Mouse (Mus musculus) kidney, embryonic 15.5 days (tissue): ENCODE data around the gene Mcrip2. TPM values are rescaled to one million over a fixed set of nuclear protein-coding genes. Genes with fewer than 3 reads are reported as not detected.

Experiments used
- ATAC-seq: fragments of 200-750 bp; cut with Nextera tagmentation; replicated peaks from 2 replicates; pipeline ENCODE4 v1.8.0; 2017; ENCODE audit warnings: moderate TSS enrichment; ENCODE audit not compliant: low FRiP score
- H3K27ac ChIP-seq: fragments of 300-500 bp; sonication (generic); 2 replicates; pipeline ENCODE4 v1.5.1; 2015; ENCODE audit warnings: mild to moderate bottlenecking, inconsistent platforms
- H3K27me3 ChIP-seq: fragments of 300-500 bp; sonication (generic); 2 replicates; pipeline ENCODE4 v1.6.1; 2015; ENCODE audit warnings: inconsistent platforms
- H3K36me3 ChIP-seq: fragments of 300-500 bp; sonication (generic); 2 replicates; pipeline ENCODE4 v1.6.1; 2015; ENCODE audit warnings: inconsistent platforms
- H3K4me1 ChIP-seq: fragments of 300-500 bp; sonication (generic); 2 replicates; pipeline ENCODE4 v1.6.1; 2015; ENCODE audit warnings: inconsistent platforms
- H3K4me2 ChIP-seq: fragments of 300-500 bp; sonication (generic); 2 replicates; pipeline ENCODE4 v1.6.1; 2015; ENCODE audit warnings: moderate library complexity, mild to moderate bottlenecking, inconsistent platforms
- H3K4me3 ChIP-seq: fragments of 300-500 bp; sonication (generic); replicated peaks from 2 replicates; pipeline ENCODE4 v1.5.1; 2015; ENCODE audit warnings: mild to moderate bottlenecking, inconsistent platforms
- H3K9ac ChIP-seq: fragments of 300-500 bp; sonication (generic); 2 replicates; pipeline ENCODE4 v1.6.1; 2015; ENCODE audit warnings: mild to moderate bottlenecking, inconsistent platforms
- H3K9me3 ChIP-seq: fragments of 300-500 bp; sonication (generic); replicated peaks from 2 replicates; pipeline ENCODE4 v1.6.1; 2016; ENCODE audit warnings: inconsistent platforms
- WGBS: fragments of 180-500 bp; shearing (Covaris S2); methylation state at CpG from one replicate; pipeline ENCODE4 v1.1.7; 2015; ENCODE audit warnings: mixed read lengths; 5-methylcytosine and 5-hydroxymethylcytosine counted together
- polyA plus RNA-seq: library from polyadenylated mRNA; unstranded; fragments of >200 nt; fragmentation: Nextera tagmentation; extraction: Ambion mirVana; gene quantifications from 2 replicates; pipeline ENCODE4 v1.2.1, GENCODE M21; 2015

The Mcrip2 gene
- polyA plus RNA-seq, 1 experiment from 2014 or later: 55.1 TPM

DNA sequence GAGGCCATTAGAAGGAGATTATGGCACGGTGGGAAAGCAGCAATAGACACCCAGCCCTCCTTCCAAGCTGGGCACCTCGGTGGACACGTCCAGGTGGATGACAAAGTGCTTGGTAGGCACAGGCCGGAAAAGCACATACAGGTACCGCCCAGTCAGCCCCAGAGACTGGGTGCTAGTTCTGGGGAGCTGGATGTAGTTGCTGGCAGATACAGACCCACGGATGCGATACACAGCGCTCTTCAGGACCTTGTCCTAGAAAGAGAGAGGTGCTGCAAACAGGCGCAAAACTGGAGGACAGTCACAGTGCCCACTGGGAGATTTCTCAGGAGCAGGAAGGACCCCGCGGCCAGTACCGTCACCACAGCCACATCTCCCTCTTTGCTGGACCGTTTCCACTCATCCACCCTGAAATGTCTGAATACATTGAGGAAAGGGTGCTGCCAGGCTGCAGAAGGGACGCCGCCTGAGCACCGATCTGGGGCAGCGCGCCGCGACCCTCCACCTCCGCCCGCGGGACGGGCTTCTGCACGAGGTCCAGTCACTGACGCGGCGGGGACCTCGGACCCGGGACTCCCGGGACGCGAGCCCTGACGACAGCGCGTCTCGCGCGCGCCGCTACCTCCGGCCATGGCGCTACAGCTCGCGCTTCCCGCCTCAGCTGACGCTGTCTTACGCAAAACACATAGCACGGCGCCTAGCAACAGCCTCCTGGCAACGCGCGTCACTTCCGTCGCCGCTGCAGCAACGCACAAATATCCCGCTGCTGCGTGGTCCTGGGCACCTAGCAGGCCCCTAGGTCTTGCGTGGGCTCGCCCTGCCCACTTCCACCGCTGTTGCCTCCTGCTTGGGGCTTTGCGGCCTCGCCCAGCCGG lies 7.5 kb downstream of the Mcrip2 start, which contains the start of gene Wdr90:
Gene Wdr90, minus strand, starts transcription at position 670 of the 872 bp plus-strand sequence.
- 3% methylated on average over 65 of the region's 65 CpGs for WGBS
- H3K4me1 ChIP-seq: peaks cover 19% of the 10 kb centered on the region
- no peaks in the 10 kb centered on the region for H3K9me3 ChIP-seq
- H3K4me3 ChIP-seq: peak within 1 kb of the TSS; percentile 57
- ATAC-seq: peak; percentile 92
- peak within 1 kb of the TSS; percentile 68 for H3K9ac ChIP-seq
- H3K4me2 ChIP-seq: peak within 1 kb of the TSS; percentile 76
- H3K27me3 ChIP-seq: no peaks in the 10 kb centered on the region
- H3K27ac ChIP-seq: peak within 1 kb of the TSS; percentile 85
- peaks cover 16% of the 10 kb centered on the region for H3K36me3 ChIP-seq

DNA sequence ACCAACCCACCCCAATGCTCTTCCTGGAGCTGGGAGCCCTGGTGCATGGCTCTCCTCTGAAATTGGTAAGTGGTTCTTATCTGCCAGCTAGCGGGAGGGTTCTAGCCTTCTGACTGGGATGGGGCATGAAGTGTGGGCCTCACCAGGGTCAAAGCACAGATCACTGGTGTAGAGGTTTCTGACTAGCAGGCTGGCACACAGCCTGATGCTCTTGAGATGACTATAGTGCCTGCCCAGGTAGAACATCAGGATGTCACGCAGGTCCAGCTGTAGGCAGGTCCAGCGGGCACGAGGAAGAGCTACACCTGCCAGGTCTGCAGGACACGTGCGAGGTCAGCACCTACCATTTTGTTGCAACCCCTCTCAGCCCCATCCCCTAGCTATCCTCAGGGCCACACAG lies 8.3 kb downstream of the Mcrip2 start:
- Histone ChIP-seq H3K36me3 (peaks cover 22% of the 10 kb centered on the region), H3K27me3 (no peaks in the 10 kb centered on the region), H3K27ac (no peak overlapping the region), H3K4me2 (peak overlapping the region; percentile 76), H3K9ac (peak overlapping the region; percentile 68), H3K4me1 (peaks cover 18% of the 10 kb centered on the region), H3K9me3 (no peaks in the 10 kb centered on the region), H3K4me3 (peak overlapping the region; percentile 57)
- ATAC-seq: no peak
- WGBS: 88% methylated on average over 6 of the region's 6 CpGs

DNA sequence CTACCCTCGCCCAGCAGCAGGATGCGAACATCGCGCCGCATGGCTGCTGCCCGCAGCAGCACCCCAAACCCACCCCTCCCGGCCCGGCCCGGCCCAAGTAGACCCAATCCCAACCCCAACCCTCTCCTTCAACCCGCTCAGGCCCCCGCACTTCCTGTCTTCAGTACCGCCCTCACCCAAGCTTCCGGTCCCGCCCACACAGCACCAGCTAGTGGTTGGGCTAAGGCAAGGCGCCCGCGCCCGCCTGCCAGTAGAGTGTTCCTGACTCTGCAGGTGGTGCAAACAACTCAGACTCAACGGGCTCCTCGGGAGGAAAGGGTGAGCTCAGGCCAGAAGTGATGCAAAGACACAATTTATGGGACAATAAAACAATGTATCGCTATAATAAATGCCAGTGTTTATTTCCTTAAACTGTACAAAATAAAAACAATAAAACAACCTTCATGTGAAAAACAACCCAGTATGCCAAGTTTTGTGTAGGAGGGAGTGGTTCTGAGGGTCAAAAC lies 24.1 kb downstream of the Mcrip2 start, which contains the start of gene Rhot2:
Gene Rhot2, minus strand, starts transcription at position 456 of the 506 bp plus-strand sequence.
- Histone ChIP-seq H3K9ac (peak within 1 kb of the TSS; percentile 76), H3K27ac (peak within 1 kb of the TSS; percentile 88), H3K36me3 (peaks cover 78% of the 10 kb centered on the region), H3K9me3 (no peaks in the 10 kb centered on the region), H3K4me2 (peak within 1 kb of the TSS; percentile 78), H3K27me3 (no peaks in the 10 kb centered on the region), H3K4me3 (peak within 1 kb of the TSS; percentile 77), H3K4me1 (peaks cover 23% of the 10 kb centered on the region)
- peak; percentile 94 for ATAC-seq
- 1% methylated on average over 21 of the region's 21 CpGs for WGBS

DNA sequence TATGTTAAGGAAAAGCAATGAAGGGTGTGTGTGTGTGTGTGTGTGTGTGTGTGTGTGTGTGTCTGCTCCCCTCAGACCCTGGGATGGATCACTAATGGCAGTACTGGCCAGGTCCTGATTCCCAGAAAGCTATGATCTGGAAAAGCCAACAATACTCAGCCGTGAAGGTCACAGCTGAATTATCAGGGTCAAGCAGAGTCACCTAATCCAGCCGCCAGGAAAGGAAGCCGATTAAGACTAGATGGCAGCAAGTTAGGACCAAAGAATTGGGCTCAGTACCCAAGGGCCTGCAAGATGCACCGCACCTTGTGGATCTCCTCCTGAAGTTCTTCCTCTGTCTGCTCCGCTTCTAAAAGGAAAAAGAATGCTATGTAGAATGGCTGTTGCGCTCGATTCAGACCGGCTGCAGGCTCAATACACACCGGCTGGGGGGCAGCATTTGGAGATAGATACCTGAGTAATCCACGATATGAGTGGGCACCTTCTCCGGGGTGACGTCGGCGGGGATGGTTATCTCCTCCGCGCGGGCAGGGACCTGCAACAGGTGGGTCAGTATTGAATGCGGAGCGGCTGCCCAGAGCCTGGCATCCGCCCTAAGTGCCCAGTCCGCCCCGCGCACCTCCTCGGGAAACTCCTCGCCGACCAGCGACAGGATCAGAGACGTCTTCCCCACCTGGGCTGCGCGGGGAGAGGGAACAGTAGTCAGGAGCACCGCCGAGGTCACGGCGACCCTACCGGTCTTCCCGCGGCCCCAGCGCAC lies 24.7 kb downstream of the Mcrip2 start:
- peaks cover 24% of the 10 kb centered on the region for H3K4me1 ChIP-seq
- ATAC-seq: no peak
- peak overlapping the region; percentile 76 for H3K9ac ChIP-seq
- peaks cover 78% of the 10 kb centered on the region for H3K36me3 ChIP-seq
- peak overlapping the region; percentile 77 for H3K4me3 ChIP-seq
- H3K27ac ChIP-seq: peak overlapping the region; percentile 88
- H3K27me3 ChIP-seq: no peaks in the 10 kb centered on the region
- H3K4me2 ChIP-seq: peak overlapping the region; percentile 78
- H3K9me3 ChIP-seq: no peaks in the 10 kb centered on the region
- 2% methylated on average over 36 of the region's 38 CpGs for whole genome bisulfite sequencing

DNA sequence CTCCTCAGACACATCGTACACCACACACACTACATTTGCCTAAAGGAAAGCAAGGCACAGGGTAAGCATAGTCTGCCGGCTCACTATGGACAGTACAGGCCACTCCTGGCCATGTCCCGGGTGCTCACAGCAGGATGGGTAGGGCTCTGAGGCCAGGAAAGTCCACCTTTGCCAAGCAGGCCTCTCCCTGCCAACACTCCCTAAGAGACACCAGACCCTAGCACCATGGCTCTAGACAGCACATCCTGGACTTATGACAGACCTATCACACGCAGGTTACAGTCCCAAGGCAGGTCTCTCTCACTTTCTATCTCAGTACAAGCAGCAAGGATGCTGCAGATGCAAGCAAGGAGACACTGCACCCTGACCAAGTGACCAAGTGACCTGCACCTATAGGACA lies 25.4 kb downstream of the Mcrip2 start:
- no peak for ATAC-seq
- Histone ChIP-seq H3K9ac (peak overlapping the region; percentile 76; the same call in 1 of the 2 replicates), H3K4me2 (peak overlapping the region; percentile 78), H3K9me3 (no peaks in the 10 kb centered on the region), H3K27me3 (no peaks in the 10 kb centered on the region), H3K36me3 (peaks cover 76% of the 10 kb centered on the region), H3K27ac (no peak overlapping the region), H3K4me1 (peaks cover 28% of the 10 kb centered on the region), H3K4me3 (peak overlapping the region; percentile 77)
- WGBS: 90% methylated on average over 4 of the region's 4 CpGs

DNA sequence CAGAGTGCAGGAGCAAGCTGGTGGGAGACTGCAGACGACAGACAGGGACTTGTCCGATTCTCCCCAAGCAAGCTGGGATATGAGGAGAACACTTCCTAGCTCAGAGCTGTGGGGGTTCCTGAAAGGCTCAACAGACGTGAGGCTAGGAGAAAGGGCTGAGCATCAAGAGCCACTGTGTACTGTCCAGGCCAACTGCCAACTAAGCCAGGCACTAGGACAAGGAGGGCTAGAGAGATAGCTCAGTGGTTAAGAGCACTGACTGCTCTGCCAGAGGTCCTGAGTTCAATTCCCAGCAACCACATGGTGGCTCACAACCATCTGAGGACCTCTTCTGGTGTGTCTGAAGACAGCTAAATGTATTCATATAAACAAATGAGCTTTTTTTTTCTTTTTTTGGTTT lies 26.1 kb downstream of the Mcrip2 start:
- Histone ChIP-seq H3K27ac (no peak overlapping the region), H3K27me3 (no peaks in the 10 kb centered on the region), H3K9me3 (no peaks in the 10 kb centered on the region), H3K36me3 (peaks cover 78% of the 10 kb centered on the region), H3K9ac (no peak overlapping the region), H3K4me3 (no peak overlapping the region), H3K4me2 (no peak overlapping the region), H3K4me1 (peaks cover 34% of the 10 kb centered on the region)
- no peak for ATAC-seq
- 84% methylated on average over 3 of the region's 3 CpGs for WGBS

DNA sequence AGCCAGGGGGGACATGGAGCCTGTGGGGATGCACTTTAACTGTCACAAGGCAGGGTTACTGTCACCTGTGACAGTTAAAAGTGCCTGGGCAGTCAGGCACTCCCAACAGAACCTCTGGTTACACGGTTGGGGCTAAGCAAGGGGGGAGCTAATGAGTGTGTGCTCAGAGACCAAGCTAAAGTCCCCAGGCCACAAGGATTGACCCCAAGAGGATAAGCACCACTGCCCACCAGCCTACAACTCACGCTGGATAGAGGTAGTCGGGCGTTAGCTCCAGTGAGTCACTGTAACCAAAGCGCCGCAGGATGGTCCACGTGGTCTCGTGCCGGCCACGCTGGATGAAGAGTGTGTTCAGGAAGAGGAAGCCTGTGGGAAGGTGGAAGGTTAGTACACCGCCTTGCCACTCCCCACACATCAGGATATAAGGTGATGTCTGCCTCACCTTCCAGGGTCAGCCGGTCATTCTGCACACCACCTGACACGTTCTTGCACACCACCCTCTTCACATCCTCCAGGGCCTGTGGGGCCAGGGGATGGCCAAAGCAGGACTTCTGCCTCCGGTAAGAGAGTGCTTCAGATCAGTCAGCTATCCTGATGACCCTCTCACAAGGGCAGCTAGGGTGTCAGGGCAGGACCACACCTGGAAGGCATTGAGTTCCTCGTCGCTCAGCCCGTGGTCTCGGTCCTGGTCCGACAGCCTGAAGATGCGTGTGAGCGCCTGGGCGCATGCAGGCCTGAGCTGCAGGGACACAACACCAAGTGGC lies 27.3 kb downstream of the Mcrip2 start, which contains the start of gene Gm20683:
Gene Gm20683, minus strand, starts transcription at position 647 of the 764 bp plus-strand sequence.
- Histone ChIP-seq H3K9me3 (no peaks in the 10 kb centered on the region), H3K9ac (no peak within 1 kb of the TSS), H3K36me3 (peaks cover 67% of the 10 kb centered on the region), H3K4me1 (peaks cover 46% of the 10 kb centered on the region), H3K4me2 (no peak within 1 kb of the TSS), H3K4me3 (no peak within 1 kb of the TSS), H3K27me3 (no peaks in the 10 kb centered on the region), H3K27ac (no peak within 1 kb of the TSS)
- ATAC-seq: no peak
- WGBS: 95% methylated on average over 22 of the region's 22 CpGs

DNA sequence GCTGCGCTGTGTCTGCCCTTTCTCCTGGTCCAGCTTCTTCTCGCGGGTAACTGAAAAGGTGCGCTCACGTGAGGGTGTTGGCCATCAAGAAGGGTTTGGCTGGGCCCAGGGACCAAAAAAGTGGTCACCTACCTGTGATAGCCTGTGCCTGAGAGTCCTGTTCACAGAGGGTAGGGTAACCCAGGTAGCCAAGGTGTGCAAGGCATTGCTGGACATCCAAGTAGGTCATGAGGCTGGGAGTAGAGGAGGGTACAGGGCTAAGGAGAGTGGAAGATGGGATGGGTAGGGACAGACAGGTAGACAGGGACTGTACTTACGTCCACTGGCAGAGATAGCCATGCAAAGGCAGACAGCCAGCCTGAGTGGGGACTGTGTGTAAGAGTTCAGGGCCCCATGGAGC lies 28.0 kb downstream of the Mcrip2 start:
- no peak overlapping the region for H3K4me3 ChIP-seq
- no peak overlapping the region for H3K9ac ChIP-seq
- H3K9me3 ChIP-seq: no peaks in the 10 kb centered on the region
- peaks cover 65% of the 10 kb centered on the region for H3K36me3 ChIP-seq
- no peak overlapping the region for H3K4me2 ChIP-seq
- peaks cover 54% of the 10 kb centered on the region for H3K4me1 ChIP-seq
- no peak overlapping the region for H3K27ac ChIP-seq
- WGBS: 96% methylated on average over 6 of the region's 6 CpGs
- H3K27me3 ChIP-seq: no peaks in the 10 kb centered on the region
- no peak for ATAC-seq

DNA sequence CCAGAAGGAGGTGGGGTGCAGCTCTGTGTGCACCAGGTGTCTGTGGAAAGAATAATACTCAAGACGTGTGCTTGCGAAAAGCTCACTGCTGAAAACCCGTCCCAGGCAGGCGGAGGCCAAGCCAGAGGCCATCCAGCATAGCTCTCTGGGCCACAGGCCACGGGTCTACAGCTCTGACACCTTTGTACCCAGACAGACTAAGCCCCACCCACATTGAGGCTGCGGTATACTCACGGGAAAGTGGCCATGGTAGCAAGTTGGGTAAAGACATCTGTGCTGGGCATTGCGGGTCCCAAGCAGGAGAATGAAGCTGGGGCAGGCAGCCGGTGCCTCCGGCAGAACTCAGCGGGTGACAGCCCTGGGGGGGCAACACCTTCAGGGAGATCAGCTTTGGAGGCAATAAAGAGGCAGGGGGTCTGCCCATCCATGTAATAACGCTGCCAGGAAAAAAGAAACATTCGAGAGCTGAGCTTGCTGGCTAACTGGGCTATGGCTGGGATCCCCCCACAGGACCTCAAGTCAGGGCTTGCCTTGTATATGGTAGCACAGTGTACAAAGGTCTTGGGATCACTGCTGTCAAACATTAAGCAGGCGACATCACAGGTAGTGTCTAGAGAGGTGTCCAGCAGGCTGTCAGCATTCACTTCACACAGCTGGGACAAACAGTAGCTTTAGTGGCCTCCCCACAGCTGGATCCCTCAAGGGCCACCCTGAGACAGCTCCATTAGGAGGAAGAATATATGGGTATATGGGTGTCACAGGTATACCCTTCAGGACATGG lies 28.9 kb downstream of the Mcrip2 start:
- no peak overlapping the region for H3K9ac ChIP-seq
- H3K27me3 ChIP-seq: no peaks in the 10 kb centered on the region
- H3K36me3 ChIP-seq: peaks cover 67% of the 10 kb centered on the region
- no peak overlapping the region for H3K27ac ChIP-seq
- no peak overlapping the region for H3K4me3 ChIP-seq
- WGBS: 82% methylated on average over 14 of the region's 14 CpGs
- no peak overlapping the region for H3K4me2 ChIP-seq
- peaks cover 57% of the 10 kb centered on the region for H3K4me1 ChIP-seq
- H3K9me3 ChIP-seq: no peaks in the 10 kb centered on the region
- ATAC-seq: no peak

DNA sequence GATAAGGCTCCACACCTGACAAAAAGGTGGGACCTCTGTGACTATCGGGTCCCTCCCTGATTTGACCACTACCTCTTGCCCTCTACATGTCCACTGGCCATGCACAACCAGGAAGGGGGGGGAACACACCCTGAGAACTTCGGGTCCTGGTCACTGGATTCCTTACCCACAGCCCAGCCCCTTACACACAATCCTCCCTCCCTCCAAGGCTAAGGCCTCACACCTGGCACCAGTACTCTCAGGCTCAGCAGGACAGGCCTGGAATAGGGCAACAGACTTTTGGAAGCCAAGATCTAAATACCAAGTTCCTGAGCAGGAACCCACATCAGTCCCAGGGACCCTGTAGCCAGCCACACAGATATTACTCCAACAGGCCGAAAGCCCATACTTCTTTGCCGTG lies 29.7 kb downstream of the Mcrip2 start:
- no peak overlapping the region for H3K4me3 ChIP-seq
- H3K9ac ChIP-seq: no peak overlapping the region
- no peak for ATAC-seq
- WGBS: 82% methylated on average over 4 of the region's 4 CpGs
- H3K36me3 ChIP-seq: peaks cover 67% of the 10 kb centered on the region
- no peak overlapping the region for H3K4me2 ChIP-seq
- H3K9me3 ChIP-seq: no peaks in the 10 kb centered on the region
- no peak overlapping the region for H3K27ac ChIP-seq
- H3K27me3 ChIP-seq: no peaks in the 10 kb centered on the region
- peaks cover 62% of the 10 kb centered on the region for H3K4me1 ChIP-seq

DNA sequence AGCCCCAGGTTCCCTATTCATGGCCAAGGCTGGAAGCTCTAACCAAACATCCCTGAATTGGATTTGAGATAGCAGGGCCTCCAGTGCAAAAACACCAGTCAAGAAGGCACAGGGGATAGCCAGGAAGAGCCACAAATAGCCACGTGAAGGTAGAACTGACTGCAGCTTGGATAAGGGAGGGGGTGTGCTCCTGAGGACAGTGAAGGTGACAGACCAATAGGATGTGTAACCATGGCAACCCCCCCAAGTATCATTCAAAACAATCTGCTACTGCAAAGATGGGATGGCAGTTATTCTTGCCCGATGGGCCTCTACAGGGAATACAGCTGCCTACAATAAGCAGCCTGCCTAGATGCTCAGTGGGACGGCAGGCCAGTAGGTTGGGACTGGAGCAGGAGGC lies 31.0 kb downstream of the Mcrip2 start:
- H3K36me3 ChIP-seq: peaks cover 62% of the 10 kb centered on the region
- H3K4me3 ChIP-seq: peak overlapping the region; percentile 42

More for the DNA sequence above, 31.0 kb downstream of the Mcrip2 start:
- Histone ChIP-seq H3K4me1 (peaks cover 57% of the 10 kb centered on the region), H3K4me2 (peak overlapping the region; percentile 95), H3K27ac (peak overlapping the region; percentile 85), H3K9me3 (no peaks in the 10 kb centered on the region), H3K9ac (no peak overlapping the region), H3K27me3 (no peaks in the 10 kb centered on the region)
- 52% methylated on average over 3 of the region's 3 CpGs for WGBS
- no peak for ATAC-seq
